Mouse (Mus musculus) cerebellum, adult 2 months (tissue): ENCODE measurements around the gene Tars2.

Experiments used
- CTCF ChIP-seq: fragments of 200-500 bp; IDR thresholded peaks from 2 replicates; pipeline ENCODE4 v1.5.1; 2011; ENCODE audit warnings: low read depth, mild to moderate bottlenecking, control low read depth, low read length, moderate library complexity, borderline replicate concordance; ENCODE audit not compliant: insufficient read depth
- POLR2A ChIP-seq: fragments of 200-500 bp; IDR thresholded peaks from 2 replicates; pipeline ENCODE4 v1.6.1; 2011; ENCODE audit warnings: low read length, control low read depth, borderline replicate concordance; ENCODE audit not compliant: insufficient read depth

GRCm38 (mm10) chr3:95798756-95799155, 38.8 kb upstream of the Tars2 start:
- TF ChIP-seq CTCF (no peak), POLR2A (no peak)
